22 mouse cellular contexts compared by ENCODE assay signal in the genomic region with DNA sequence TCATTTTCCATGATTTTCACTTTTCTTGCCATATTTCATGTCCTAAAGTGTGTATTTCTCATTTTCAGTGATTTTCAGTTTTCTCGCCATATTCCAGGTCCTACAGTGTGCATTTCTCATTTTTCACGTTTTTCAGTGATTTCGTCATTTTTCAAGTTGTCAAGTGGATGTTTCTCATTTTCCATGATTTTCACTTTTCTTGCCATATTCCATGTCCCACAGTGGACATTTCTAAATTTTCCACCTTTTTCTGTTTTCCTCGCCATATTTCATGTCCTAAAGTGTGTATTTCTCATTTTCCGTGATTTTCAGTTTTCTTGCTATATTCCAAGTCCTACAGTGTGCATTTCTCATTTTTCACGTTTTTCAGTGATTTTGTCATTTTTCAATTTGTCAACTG. TPM values are rescaled to one million over a fixed set of nuclear protein-coding genes. Genes with fewer than 3 reads are reported as not detected.
DNase-seq lines count a peak whose midpoint lies in the region; ATAC-seq lines count a peak whose summit lies in the region.
"Not testable (repeated sequence)": the region's sequence is repeated elsewhere in the genome, so short reads cannot be mapped to it uniquely, and the experiment has no call there.
"Had no signal": no experiment of that assay in that cellular context is flagged by ENCODE, and none has a peak within 500 bp of the region (broad histone marks: within the 10 kb centered on the region; RNA-seq: fewer than 3 reads in every experiment).

No protein-coding gene starts in this region.

- not testable (repeated sequence) for H3K27ac ChIP-seq in liver, embryonic 13.5 days

- not testable (repeated sequence) for H3K27me3 ChIP-seq in liver, embryonic 13.5 days

- H3K9me3 ChIP-seq in liver, embryonic 13.5 days (replicated peaks): not testable (repeated sequence)

- H3K9ac ChIP-seq in liver, embryonic 13.5 days: not testable (repeated sequence)

- H3K4me2 ChIP-seq in liver, embryonic 13.5 days: not testable (repeated sequence)

- not testable (repeated sequence) for H3K4me3 ChIP-seq in liver, embryonic 13.5 days (replicated peaks)

- DNase-seq in T-cell, adult 2 months (ENCODE audit: low spot score): peak; percentile 1
- DNase-seq in cerebellum, postnatal 4 days (ENCODE audit: low spot score in 2 of 2): peak; percentile 37 to 39
- DNase-seq in heart, adult 8-10 months (ENCODE audit: low spot score): peak; percentile 6
- DNase-seq in liver, embryonic 13.5 days: peak; percentile 21
- peak; percentile 41 for DNase-seq in spleen, adult 12 weeks (ENCODE audit: low spot score)
- peak; percentile 67 to 68 for DNase-seq in spleen, postnatal 4 days (ENCODE audit: low spot score in 2 of 2)
- DNase-seq in urinary bladder, postnatal 10 days (ENCODE audit: low spot score): peak; percentile 19

- ATAC-seq in liver, embryonic 13.5 days (ENCODE audit: low read depth): not testable (repeated sequence)

- not testable (repeated sequence) for H3K36me3 ChIP-seq in liver, embryonic 13.5 days

- H3K4me1 ChIP-seq in liver, embryonic 13.5 days (replicated peaks): not testable (repeated sequence)

- WGBS in liver, embryonic 13.5 days (ENCODE audit: insufficient replicate concordance): 66% methylated on average over 6 of the region's 6 CpGs

RNA-seq across cellular contexts. Expression of gene Gm10720, which starts 0.4 kb away (rescaled TPM):
- total RNA-seq in heart, adult 8-10 months (2022): not detected
- polyA plus RNA-seq in liver, embryonic 13.5 days (2015; fragmentation: Nextera tagmentation; extraction: Ambion mirVana): not detected in 2 replicates
- total RNA-seq: adrenal gland, adult 2 months; adrenal gland, postnatal 36 days; CH12.LX; gastrocnemius, postnatal 25 days; heart, postnatal 10 days; heart, postnatal 4 days had no signal
- polyA plus RNA-seq: adrenal gland, adult 2 months; embryonic facial prominence, embryonic 13.5 days; forebrain, embryonic 12.5 days; forebrain, embryonic 16.5 days; frontal cortex, adult 2 months; heart, embryonic 10.5 days; heart, embryonic 14.5 days; hindbrain, embryonic 12.5 days; hindbrain, embryonic 16.5 days; Patski had no signal

RNA-seq across cellular contexts. Expression of gene Gm10719, which starts 1.3 kb away (rescaled TPM):
- under 1 TPM in 2 of 4 experiments, not detected in 2; 0.47 to 0.52 TPM for total RNA-seq in heart, adult 8-10 months (2022)
- not detected in 2 replicates for polyA plus RNA-seq in liver, embryonic 13.5 days (2015; fragmentation: Nextera tagmentation; extraction: Ambion mirVana)
- total RNA-seq: gastrocnemius, postnatal 25 days; heart, postnatal 10 days had no signal
- polyA plus RNA-seq: adrenal gland, adult 2 months; embryonic facial prominence, embryonic 13.5 days; forebrain, embryonic 12.5 days; forebrain, embryonic 16.5 days; frontal cortex, adult 2 months; heart, embryonic 10.5 days; heart, embryonic 14.5 days; hindbrain, embryonic 16.5 days; Patski had no signal

RNA-seq across cellular contexts. Expression of gene Gm10721, which starts 3.0 kb away (rescaled TPM):
- total RNA-seq in heart, adult 8-10 months (2022): under 1 TPM; 0.43 to 0.90 (median 0.58) TPM
- polyA plus RNA-seq in liver, embryonic 13.5 days (2015; fragmentation: Nextera tagmentation; extraction: Ambion mirVana): not detected in 2 replicates
- total RNA-seq: gastrocnemius, postnatal 25 days; heart, postnatal 10 days had no signal
- polyA plus RNA-seq: adrenal gland, adult 2 months; embryonic facial prominence, embryonic 13.5 days; forebrain, embryonic 12.5 days; forebrain, embryonic 16.5 days; frontal cortex, adult 2 months; heart, embryonic 10.5 days; heart, embryonic 14.5 days; hindbrain, embryonic 12.5 days; hindbrain, embryonic 16.5 days; Patski had no signal

RNA-seq across cellular contexts. Expression of gene Gm10718, which starts 7.5 kb away (rescaled TPM):
- 1 to 10 TPM in 3 of 4 experiments, under 1 TPM in 1; 0.50 to 1.4 (median 1.1) TPM for total RNA-seq in heart, adult 8-10 months (2022)
- not detected in 2 replicates for polyA plus RNA-seq in liver, embryonic 13.5 days (2015; fragmentation: Nextera tagmentation; extraction: Ambion mirVana)
- total RNA-seq: gastrocnemius, postnatal 25 days had no signal
- polyA plus RNA-seq: adrenal gland, adult 2 months; forebrain, embryonic 16.5 days; heart, embryonic 10.5 days; hindbrain, embryonic 12.5 days; Patski had no signal

RNA-seq across cellular contexts. Expression of gene Gm10717, which starts 9.3 kb away (rescaled TPM):
- under 1 TPM in 1 of 4 experiments, not detected in 3; 0.57 TPM for total RNA-seq in heart, adult 8-10 months (2022)
- polyA plus RNA-seq in liver, embryonic 13.5 days (2015; fragmentation: Nextera tagmentation; extraction: Ambion mirVana): not detected in 2 replicates
- total RNA-seq: CH12.LX; gastrocnemius, postnatal 25 days; heart, postnatal 10 days; heart, postnatal 4 days had no signal
- polyA plus RNA-seq: adrenal gland, adult 2 months; embryonic facial prominence, embryonic 13.5 days; forebrain, embryonic 16.5 days; frontal cortex, adult 2 months; heart, embryonic 10.5 days; Patski had no signal

Comparison
In these comparisons a context has a peak if more than half of its experiments do, and no peak if none do; other contexts are left out.
1. DNase-seq: peak in every context shown above with its lines; median percentile 68 in spleen, postnatal 4 days; 41 in spleen, adult 12 weeks; 38 in cerebellum, postnatal 4 days; 21 in liver, embryonic 13.5 days; 19 in urinary bladder, postnatal 10 days; 6 in heart, adult 8-10 months; 1 in T-cell, adult 2 months.